In the genomic region with DNA sequence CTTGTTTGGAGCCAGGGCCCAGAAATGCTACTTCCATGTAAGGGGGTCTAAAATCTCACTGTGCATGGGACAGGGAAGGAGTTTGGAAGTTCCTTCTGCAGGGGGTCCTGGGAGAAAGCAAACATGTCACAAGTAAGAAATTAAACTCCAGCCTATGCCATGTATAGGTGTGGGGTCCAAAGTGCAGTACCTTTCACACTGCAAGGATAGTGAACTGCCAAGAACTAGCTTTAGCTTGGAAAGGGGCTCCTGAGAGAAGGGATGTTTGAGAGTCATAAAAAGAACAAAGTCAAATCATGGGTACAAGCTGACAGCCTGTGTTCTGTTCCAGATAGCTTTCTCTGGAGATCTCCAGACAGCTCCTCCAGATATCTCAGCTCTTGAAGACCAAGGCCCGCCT, we compare ENCODE assay signal across 24 mouse cellular contexts. TPM values are rescaled to one million over a fixed set of nuclear protein-coding genes. Genes with fewer than 3 reads are reported as not detected.
"Had no signal": no experiment of that assay in that cellular context is flagged by ENCODE, and none has a peak within 500 bp of the region (broad histone marks: within the 10 kb centered on the region; RNA-seq: fewer than 3 reads in every experiment).

No protein-coding gene starts in this region.

- H3K36me3 ChIP-seq: lung, embryonic 15.5 days; midbrain, embryonic 13.5 days; midbrain, embryonic 15.5 days; neural tube, embryonic 12.5 days; stomach, embryonic 15.5 days had no signal

- H3K4me1 ChIP-seq: lung, embryonic 15.5 days; midbrain, embryonic 13.5 days; midbrain, embryonic 15.5 days; neural tube, embryonic 12.5 days; stomach, embryonic 15.5 days had no signal

- H3K4me2 ChIP-seq: lung, embryonic 15.5 days; midbrain, embryonic 11.5 days; midbrain, embryonic 13.5 days; midbrain, embryonic 15.5 days; neural tube, embryonic 12.5 days; stomach, embryonic 15.5 days had no signal

- H3K9me3 ChIP-seq: lung, embryonic 15.5 days; midbrain, embryonic 13.5 days; neural tube, embryonic 12.5 days; stomach, embryonic 15.5 days had no signal

- DNase-seq: lung, adult 2 months; lung, postnatal 14 days; lung, postnatal 36 days; right cerebral cortex, postnatal 14 days; thymus, adult 2 months; thymus, postnatal 25 days; thymus, postnatal 4 days had no signal

- H3K9ac ChIP-seq: lung, embryonic 15.5 days; midbrain, embryonic 13.5 days; midbrain, embryonic 15.5 days; neural tube, embryonic 12.5 days; stomach, embryonic 15.5 days had no signal

- H3K4me3 ChIP-seq: lung, embryonic 15.5 days; megakaryocyte, embryonic 14.5 days; midbrain, embryonic 13.5 days; midbrain, embryonic 15.5 days; neural tube, embryonic 12.5 days; stomach, embryonic 15.5 days had no signal

- H3K27me3 ChIP-seq: midbrain, embryonic 13.5 days; midbrain, embryonic 15.5 days; neural tube, embryonic 12.5 days; stomach, embryonic 15.5 days had no signal

- H3K27ac ChIP-seq: lung, embryonic 15.5 days; macrophage; midbrain, embryonic 13.5 days; midbrain, embryonic 15.5 days; neural tube, embryonic 12.5 days; stomach, embryonic 15.5 days; stomach, postnatal 0 days had no signal

- ATAC-seq: lung, postnatal 0 days; midbrain, embryonic 13.5 days; midbrain, embryonic 15.5 days had no signal

RNA-seq across cellular contexts. Expression of a gene that starts 28.6 kb away (rescaled TPM):
- total RNA-seq: megakaryocyte progenitor cell, adult 5-6 weeks; neutrophil, adult 5-6 weeks had no signal
- polyA plus RNA-seq: macrophage; stomach, postnatal 0 days had no signal

RNA-seq across cellular contexts. Expression of a gene that starts 30.6 kb away (rescaled TPM):
- total RNA-seq: megakaryocyte progenitor cell, adult 5-6 weeks; monocyte, adult 5-6 weeks; neutrophil, adult 5-6 weeks had no signal
- polyA plus RNA-seq: lung, adult 2 months; lung, embryonic 15.5 days; lung, postnatal 0 days; macrophage; midbrain, embryonic 11.5 days; midbrain, embryonic 13.5 days; midbrain, embryonic 15.5 days; neural tube, embryonic 12.5 days; neural tube, embryonic 14.5 days; spleen, adult 2 months; testis, adult 2 months; thymus, adult 2 months; urinary bladder, adult 2 months had no signal
